Mouse (Mus musculus) gastrocnemius, postnatal 14 days (tissue): ENCODE data around the gene Xpnpep3. TPM values are rescaled to one million over a fixed set of nuclear protein-coding genes. Genes with fewer than 3 reads are reported as not detected.
"Not testable (repeated sequence)": the region's sequence is repeated elsewhere in the genome, so short reads cannot be mapped to it uniquely, and the experiment has no call there.

ENCODE experiments used
- DNase-seq: peaks from one replicate; pipeline ENCODE4 v3.0.0; 2021; ENCODE audit warnings: mixed read lengths
- intact Hi-C: fragments of 180-260 bp; cut with DNase I; formaldehyde crosslinking; loops from one replicate; pipeline ENCODE4 v1.15.1; 2025; ENCODE audit warnings: low total_unique reads
- total RNA-seq, 2 experiments: library from RNA; stranded (reverse); gene quantifications; 2 replicates each; pipeline ENCODE4 v1.2.3; 2021

Xpnpep3 gene
- total RNA-seq, 2 experiments from 2014 or later: 6.3 TPM

- intact Hi-C loops: loop anchor here (10.0 kb wide), 1 partner anchor 133 kb away; no protein-coding TSS in a partner anchor
- no peak for DNase-seq
Observed at GRCm38 (mm10) chr15:81472256-81472655, 72.3 kb downstream of the Xpnpep3 start.

DNA sequence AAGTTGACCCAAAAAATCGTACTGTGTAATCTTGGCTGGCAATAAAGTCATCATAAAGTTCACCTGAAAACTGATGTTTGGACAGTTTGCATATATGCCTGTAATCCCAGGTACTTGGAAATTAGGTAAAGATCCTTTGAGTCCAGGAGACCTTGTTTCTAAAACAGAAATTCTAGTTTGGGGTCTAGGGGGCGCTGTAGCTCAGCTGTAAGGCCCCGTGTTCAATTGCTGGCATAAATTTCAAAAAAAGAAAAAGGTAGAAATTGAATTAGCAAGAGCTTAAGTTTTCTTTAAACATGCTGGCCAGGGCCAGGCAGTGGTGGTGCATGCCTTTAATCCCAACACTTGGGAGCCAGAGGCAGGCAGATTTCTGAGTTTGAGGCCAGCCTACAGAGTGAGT is 75.7 kb downstream of the Xpnpep3 start:
- no peak for DNase-seq
- intact Hi-C loops: loop anchor here (10.0 kb wide), 1 partner anchor 129 kb away; no protein-coding TSS in a partner anchor

GRCm38 (mm10) chr15:81476597-81476996 is 76.7 kb downstream of the Xpnpep3 start:
- no peak for DNase-seq
- intact Hi-C loops: loop anchor here (10.0 kb wide), 1 partner anchor 128 kb away; no protein-coding TSS in a partner anchor

GRCm38 (mm10) chr15:81479446-81480213 is 79.7 kb downstream of the Xpnpep3 start:
- DNase-seq: no peak
- intact Hi-C loops: loop anchor here (10.0 kb wide), 1 partner anchor 125 kb away; no protein-coding TSS in a partner anchor

- intact Hi-C loops, DNase-seq: not testable (repeated sequence)
Observed at GRCm38 (mm10) chr15:81480284-81480683, 80.3 kb downstream of the Xpnpep3 start.

DNA sequence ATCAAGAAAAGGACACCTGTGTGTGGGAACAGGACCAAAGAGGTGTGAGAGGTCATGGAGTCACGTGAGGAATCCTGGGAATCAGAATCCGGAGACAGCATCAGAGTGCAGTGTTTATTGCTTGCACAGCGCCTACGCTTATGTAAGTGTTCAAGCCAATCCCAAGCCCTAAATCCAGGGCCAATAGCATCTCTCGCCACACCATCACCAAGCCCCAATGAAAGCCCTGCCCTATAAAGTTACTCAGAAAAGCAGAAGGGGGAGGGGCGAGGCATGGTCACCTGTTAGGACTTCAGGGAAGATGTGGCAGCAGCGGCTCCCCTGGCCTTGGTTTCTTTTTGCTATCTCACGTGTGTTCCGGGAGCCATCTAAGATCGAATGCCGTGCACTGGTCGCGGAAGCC is 81.0 kb downstream of the Xpnpep3 start:
- intact Hi-C loops: no loop called here
- peak; percentile 16 for DNase-seq

DNA sequence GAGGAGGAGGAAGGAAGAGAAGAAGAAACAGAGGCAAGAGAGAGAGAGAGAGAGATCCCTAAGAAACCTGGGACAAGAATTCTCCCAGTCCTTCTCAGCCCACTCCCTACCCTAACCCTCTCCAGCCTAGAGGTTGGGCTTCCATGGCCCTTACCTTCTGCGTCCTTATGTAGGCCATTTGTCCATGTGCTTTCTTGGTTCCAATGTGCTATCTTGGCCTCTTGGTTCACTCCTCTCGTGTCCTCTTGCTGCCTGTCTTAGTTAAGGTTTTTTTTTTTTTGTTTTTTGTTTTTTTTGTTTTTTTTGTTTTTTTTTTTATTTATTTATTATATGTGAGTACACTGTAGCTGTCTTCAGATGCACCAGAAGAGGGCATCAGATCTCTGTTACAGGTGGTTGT is 83.0 kb downstream of the Xpnpep3 start:
- DNase-seq: no peak
- intact Hi-C loops: no loop called here

DNA sequence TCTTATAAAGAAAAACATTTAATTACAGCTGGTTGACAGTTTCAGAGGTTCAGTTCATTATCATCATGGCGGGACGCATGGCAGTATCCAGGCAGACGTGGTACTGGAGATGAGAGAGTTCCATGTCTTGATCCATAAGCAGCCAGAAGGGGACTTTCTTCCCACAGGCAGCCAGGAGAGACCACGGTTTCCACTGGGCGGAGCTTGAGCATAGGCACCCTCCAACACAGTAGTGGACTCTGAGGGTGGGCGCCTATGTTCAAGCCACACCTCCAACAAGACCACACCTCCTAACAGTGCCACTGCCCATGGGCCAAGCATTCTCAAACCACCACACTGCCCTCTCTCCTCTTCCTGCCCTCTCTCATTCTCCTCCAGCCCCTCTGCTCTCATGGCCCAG is 83.8 kb downstream of the Xpnpep3 start:
- no peak for DNase-seq
- intact Hi-C loops: no loop called here

DNA sequence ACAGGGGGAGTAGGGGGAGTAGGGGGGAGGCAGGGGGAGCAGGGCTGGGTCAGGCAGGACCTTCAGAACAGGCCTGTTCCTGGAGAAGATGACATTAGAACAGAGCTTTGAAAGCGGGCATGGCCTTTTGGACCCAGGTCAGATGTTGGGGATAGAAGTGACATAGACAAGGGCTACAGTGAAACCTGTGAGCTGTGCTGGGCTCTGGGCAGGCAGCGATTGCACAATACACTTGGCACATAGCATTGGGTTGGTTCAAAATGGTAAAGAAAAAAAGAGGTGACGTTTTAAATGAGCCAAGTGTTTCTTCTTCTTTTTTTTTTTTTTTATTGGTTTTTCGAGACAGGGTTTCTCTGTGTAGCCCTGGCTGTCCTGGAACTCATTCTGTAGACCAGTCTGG is 85.5 kb downstream of the Xpnpep3 start:
- intact Hi-C loops: no loop called here

GRCm38 (mm10) chr15:81503466-81503865 is 103.5 kb downstream of the Xpnpep3 start:
- no peak for DNase-seq
- intact Hi-C loops: no loop called here

More for the DNA sequence above, 85.5 kb downstream of the Xpnpep3 start:
- no peak for DNase-seq

- DNase-seq: no peak
- intact Hi-C loops: no loop called here
Observed at GRCm38 (mm10) chr15:81503995-81504394, 104.1 kb downstream of the Xpnpep3 start.

Other genes starting within 250 kb of the Xpnpep3 start
- 10 to 100 TPM; 17.1 to 37.4 TPM for gene Mrtfa, start 209.4 kb upstream of the Xpnpep3 start, total RNA-seq
- 1 to 10 TPM; 1.5 to 1.9 TPM for gene Mchr1, start 164.6 kb upstream of the Xpnpep3 start, total RNA-seq
- gene Slc25a17, start 39.3 kb upstream of the Xpnpep3 start, total RNA-seq: 10 to 100 TPM; 15.6 to 15.9 TPM
- gene St13, start 61 bp upstream of the Xpnpep3 start, total RNA-seq: 10 to 100 TPM; 77.9 to 98.6 TPM
- gene Dnajb7, start 8.2 kb downstream of the Xpnpep3 start, total RNA-seq: not detected
- 100 to 1,000 TPM; 106 to 113 TPM for gene Rbx1, start 66.2 kb downstream of the Xpnpep3 start, total RNA-seq
- gene Ep300, start 185.2 kb downstream of the Xpnpep3 start, total RNA-seq: 10 to 100 TPM; 28.7 to 30.8 TPM